Mouse (Mus musculus): ENCODE data around the gene Megf8. TPM values are rescaled to one million over a fixed set of nuclear protein-coding genes. Genes with fewer than 3 reads are reported as not detected.
A peak's percentile ranks its signal among the peaks of the same experiment; 100 is the strongest.

The Megf8 gene
- polyA plus RNA-seq, 1 experiment = 21.2 TPM

GRCm38 (mm10) chr7:25348861-25349260 lies 31.9 kb downstream of the Megf8 start:
- WGBS = 45% methylated on average over 8 of the region's 8 CpGs
- Histone ChIP-seq H3K4me3 (ENCODE audit: low read depth, low read length) (no peak overlapping the region), H3K4me1 (ENCODE audit: control insufficient read depth, insufficient read depth, insufficient read length, low read length) (peaks cover 4% of the 10 kb centered on the region; the same call in 1 of the 2 replicates), H3K27ac (ENCODE audit: insufficient read depth, low read depth, low read length) (no peak overlapping the region), H3K27me3 (ENCODE audit: control insufficient read depth, insufficient read depth, low read length) (no peaks in the 10 kb centered on the region), H3K36me3 (ENCODE audit: control insufficient read depth, insufficient read depth, low read length) (peaks cover 8% of the 10 kb centered on the region)
- no peak for TF ChIP-seq POLR2A (IDR thresholded peaks at IDR 0.05; ENCODE audit: low read depth, low read length)
- no peak for TF ChIP-seq CTCF (IDR thresholded peaks at IDR 0.05; ENCODE audit: extremely low read depth, insufficient read length, insufficient replicate concordance, low read depth, low read length)

DNA sequence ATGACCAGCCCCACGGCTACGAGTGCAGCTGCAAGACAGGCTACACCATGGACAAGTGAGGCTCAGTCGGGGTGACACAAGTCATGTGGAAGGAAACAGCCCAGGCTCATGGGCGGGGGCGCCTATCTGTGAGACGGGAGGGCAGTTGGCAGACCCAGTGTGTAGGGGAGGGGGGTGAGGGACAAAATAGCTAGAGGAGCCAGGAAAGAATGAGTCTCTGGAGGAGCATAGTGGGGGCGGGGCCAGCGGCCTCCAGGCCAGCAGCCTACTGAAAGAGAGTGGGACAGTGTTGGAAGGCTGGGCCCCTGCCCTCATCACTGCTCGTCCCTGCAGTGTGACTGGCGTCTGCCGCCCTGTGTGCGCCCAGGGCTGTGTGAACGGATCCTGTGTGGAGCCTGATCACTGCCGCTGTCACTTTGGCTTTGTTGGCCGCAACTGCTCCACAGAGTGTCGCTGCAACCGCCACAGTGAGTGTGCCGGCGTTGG lies 41.8 kb downstream of the Megf8 start:
- TF ChIP-seq CTCF (IDR thresholded peaks at IDR 0.05; ENCODE audit: extremely low read depth, insufficient read length, insufficient replicate concordance, low read depth, low read length) (no peak), POLR2A (IDR thresholded peaks at IDR 0.05; ENCODE audit: low read depth, low read length) (no peak)
- Histone ChIP-seq H3K4me1 (ENCODE audit: control insufficient read depth, insufficient read depth, insufficient read length, low read length) (no peaks in the 10 kb centered on the region), H3K36me3 (ENCODE audit: control insufficient read depth, insufficient read depth, low read length) (peaks cover 2% of the 10 kb centered on the region), H3K27ac (ENCODE audit: insufficient read depth, low read depth, low read length) (no peak overlapping the region), H3K27me3 (ENCODE audit: control insufficient read depth, insufficient read depth, low read length) (no peaks in the 10 kb centered on the region), H3K4me3 (ENCODE audit: low read depth, low read length) (no peak overlapping the region)
- 83% methylated on average over 19 of the region's 19 CpGs for WGBS

- Histone ChIP-seq H3K36me3 (ENCODE audit: control insufficient read depth, insufficient read depth, low read length) (peaks cover 4% of the 10 kb centered on the region), H3K27me3 (ENCODE audit: control insufficient read depth, insufficient read depth, low read length) (peaks cover 10% of the 10 kb centered on the region), H3K4me1 (ENCODE audit: control insufficient read depth, insufficient read depth, insufficient read length, low read length) (peaks cover 3% of the 10 kb centered on the region), H3K4me3 (ENCODE audit: low read depth, low read length) (no peak overlapping the region), H3K27ac (ENCODE audit: insufficient read depth, low read depth, low read length) (no peak overlapping the region)
- TF ChIP-seq CTCF (IDR thresholded peaks at IDR 0.05; ENCODE audit: extremely low read depth, insufficient read length, insufficient replicate concordance, low read depth, low read length) (peak; percentile 17; the same call in 1 of the 2 replicates), POLR2A (IDR thresholded peaks at IDR 0.05; ENCODE audit: low read depth, low read length) (no peak)
- 86% methylated on average over 19 of the region's 19 CpGs for WGBS
Observed at GRCm38 (mm10) chr7:25363151-25363550, 46.2 kb downstream of the Megf8 start.

DNA sequence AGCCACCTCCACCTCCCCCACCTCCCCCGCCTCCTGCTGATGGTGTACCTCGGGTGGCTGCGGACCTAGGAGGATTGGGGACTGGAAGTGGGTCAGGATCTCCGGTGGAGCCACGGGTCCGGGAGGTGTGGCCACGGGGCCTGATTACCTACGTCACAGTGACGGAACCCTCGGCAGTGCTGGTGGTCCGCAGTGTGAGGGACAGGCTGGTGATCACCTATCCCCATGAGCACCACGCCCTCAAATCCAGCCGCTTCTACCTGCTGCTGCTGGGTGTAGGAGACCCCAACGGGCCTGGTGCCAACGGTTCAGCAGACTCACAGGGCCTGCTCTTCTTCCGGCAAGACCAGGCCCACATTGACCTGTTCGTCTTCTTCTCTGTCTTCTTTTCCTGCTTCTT lies 46.7 kb downstream of the Megf8 start:
- peaks cover 3% of the 10 kb centered on the region for H3K4me1 ChIP-seq (ENCODE audit: control insufficient read depth, insufficient read depth, insufficient read length, low read length)
- 94% methylated on average over 17 of the region's 17 CpGs for WGBS
- H3K27ac ChIP-seq (ENCODE audit: insufficient read depth, low read depth, low read length) = no peak overlapping the region
- TF ChIP-seq CTCF (IDR thresholded peaks at IDR 0.05; ENCODE audit: extremely low read depth, insufficient read length, insufficient replicate concordance, low read depth, low read length) = no peak
- no peak for TF ChIP-seq POLR2A (IDR thresholded peaks at IDR 0.05; ENCODE audit: low read depth, low read length)
- H3K36me3 ChIP-seq (ENCODE audit: control insufficient read depth, insufficient read depth, low read length) = peaks cover 4% of the 10 kb centered on the region
- no peak overlapping the region for H3K4me3 ChIP-seq (ENCODE audit: low read depth, low read length)
- peaks cover 14% of the 10 kb centered on the region for H3K27me3 ChIP-seq (ENCODE audit: control insufficient read depth, insufficient read depth, low read length)

GRCm38 (mm10) chr7:25365937-25366625 lies 49.1 kb downstream of the Megf8 start:
- 36% methylated on average over 13 of the region's 13 CpGs for WGBS

DNA sequence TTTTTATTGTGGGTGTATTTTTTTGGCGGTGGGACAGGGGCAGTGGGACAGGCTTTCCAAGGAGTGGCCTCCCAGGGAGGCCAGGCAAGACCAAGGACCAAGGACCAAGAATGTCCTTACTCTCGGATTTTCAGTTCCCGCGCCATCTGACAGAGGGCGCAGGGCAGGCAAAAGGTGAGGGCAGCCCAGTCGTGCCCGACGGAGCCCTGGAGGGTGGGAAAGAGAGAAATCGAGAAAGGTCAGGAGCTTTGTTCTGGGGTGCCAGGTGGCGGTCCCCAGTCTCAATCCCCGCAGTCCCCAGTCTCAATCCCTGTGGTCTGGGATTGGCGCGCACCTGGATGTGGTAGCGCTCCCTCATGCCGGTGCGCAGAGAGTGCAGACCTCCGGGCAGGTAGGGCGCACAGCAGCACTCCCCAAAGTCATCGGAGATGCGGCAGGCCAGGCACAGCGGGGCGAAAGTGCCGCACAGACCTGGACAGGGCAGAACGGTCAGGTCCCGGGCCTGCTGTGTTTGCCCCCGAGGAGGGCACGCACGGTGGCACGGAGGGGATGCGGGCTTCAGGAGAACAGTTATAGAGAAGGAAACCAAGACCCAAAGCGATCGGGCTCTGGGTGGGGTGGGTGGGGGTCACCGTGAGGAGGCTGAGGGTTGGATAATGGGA lies 50.8 kb downstream of the Megf8 start:
- peak; percentile 55; the same call in 1 of the 2 replicates for TF ChIP-seq CTCF (IDR thresholded peaks at IDR 0.05; ENCODE audit: extremely low read depth, insufficient read length, insufficient replicate concordance, low read depth, low read length)
- no peak for TF ChIP-seq POLR2A (IDR thresholded peaks at IDR 0.05; ENCODE audit: low read depth, low read length)
- peaks cover 22% of the 10 kb centered on the region for H3K27me3 ChIP-seq (ENCODE audit: control insufficient read depth, insufficient read depth, low read length)
- H3K36me3 ChIP-seq (ENCODE audit: control insufficient read depth, insufficient read depth, low read length) = peaks cover 2% of the 10 kb centered on the region; the same call in 1 of the 2 replicates
- peak overlapping the region; percentile 23 for H3K4me3 ChIP-seq (ENCODE audit: low read depth, low read length)
- peaks cover 3% of the 10 kb centered on the region for H3K4me1 ChIP-seq (ENCODE audit: control insufficient read depth, insufficient read depth, insufficient read length, low read length)
- no peak overlapping the region for H3K27ac ChIP-seq (ENCODE audit: insufficient read depth, low read depth, low read length)
- 3% methylated on average over 33 of the region's 33 CpGs for WGBS

More at GRCm38 (mm10) chr7:25365937-25366625, 49.1 kb downstream of the Megf8 start:
- Histone ChIP-seq H3K27me3 (ENCODE audit: control insufficient read depth, insufficient read depth, low read length) (peaks cover 22% of the 10 kb centered on the region), H3K4me1 (ENCODE audit: control insufficient read depth, insufficient read depth, insufficient read length, low read length) (peaks cover 3% of the 10 kb centered on the region), H3K36me3 (ENCODE audit: control insufficient read depth, insufficient read depth, low read length) (peaks cover 2% of the 10 kb centered on the region), H3K4me3 (ENCODE audit: low read depth, low read length) (no peak overlapping the region), H3K27ac (ENCODE audit: insufficient read depth, low read depth, low read length) (no peak overlapping the region)
- TF ChIP-seq POLR2A (IDR thresholded peaks at IDR 0.05; ENCODE audit: low read depth, low read length) (no peak), CTCF (IDR thresholded peaks at IDR 0.05; ENCODE audit: extremely low read depth, insufficient read length, insufficient replicate concordance, low read depth, low read length) (no peak)

GRCm38 (mm10) chr7:25368333-25368732 lies 51.4 kb downstream of the Megf8 start:
- H3K27ac ChIP-seq (ENCODE audit: insufficient read depth, low read depth, low read length) = no peak overlapping the region
- H3K36me3 ChIP-seq (ENCODE audit: control insufficient read depth, insufficient read depth, low read length) = peaks cover 2% of the 10 kb centered on the region; the same call in 1 of the 2 replicates
- H3K4me3 ChIP-seq (ENCODE audit: low read depth, low read length) = no peak overlapping the region
- peaks cover 22% of the 10 kb centered on the region for H3K27me3 ChIP-seq (ENCODE audit: control insufficient read depth, insufficient read depth, low read length)
- WGBS = 24% methylated on average over 12 of the region's 12 CpGs
- no peak for TF ChIP-seq POLR2A (IDR thresholded peaks at IDR 0.05; ENCODE audit: low read depth, low read length)
- TF ChIP-seq CTCF (IDR thresholded peaks at IDR 0.05; ENCODE audit: extremely low read depth, insufficient read length, insufficient replicate concordance, low read depth, low read length) = no peak
- H3K4me1 ChIP-seq (ENCODE audit: control insufficient read depth, insufficient read depth, insufficient read length, low read length) = peaks cover 3% of the 10 kb centered on the region

Data from small intestine, adult 2 months (tissue).